Mouse (Mus musculus) neural tube, embryonic 12.5 days (tissue): ENCODE data around the gene Lrrc59. TPM values are rescaled to one million over a fixed set of nuclear protein-coding genes. Genes with fewer than 3 reads are reported as not detected.
"Not testable (repeated sequence)": the region's sequence is repeated elsewhere in the genome, so short reads cannot be mapped to it uniquely, and the experiment has no call there.

Experiments used
- ATAC-seq: fragments of 200-750 bp; cut with Nextera tagmentation; 2 replicates; pipeline ENCODE4 v1.8.0; 2017; ENCODE audit warnings: low read depth, mild to moderate bottlenecking, moderate TSS enrichment, moderate library complexity; ENCODE audit not compliant: low FRiP score
- H3K27ac ChIP-seq: fragments of 300-500 bp; sonication (generic); 2 replicates; pipeline ENCODE4 v1.5.1; 2016
- H3K27me3 ChIP-seq: fragments of 300-500 bp; sonication (generic); replicated peaks from 2 replicates; pipeline ENCODE4 v1.6.1; 2016; ENCODE audit warnings: mild to moderate bottlenecking
- H3K36me3 ChIP-seq: fragments of 300-500 bp; sonication (generic); 2 replicates; pipeline ENCODE4 v1.6.1; 2016; ENCODE audit warnings: mild to moderate bottlenecking
- H3K4me1 ChIP-seq: fragments of 300-500 bp; sonication (generic); 2 replicates; pipeline ENCODE4 v1.6.1; 2016
- H3K4me2 ChIP-seq: fragments of 300-500 bp; sonication (generic); replicated peaks from 2 replicates; pipeline ENCODE4 v1.6.1; 2016; ENCODE audit warnings: mild to moderate bottlenecking
- H3K4me3 ChIP-seq: fragments of 300-500 bp; sonication (generic); 2 replicates; pipeline ENCODE4 v1.5.1; 2016
- H3K9ac ChIP-seq: fragments of 300-500 bp; sonication (generic); 2 replicates; pipeline ENCODE4 v1.6.1; 2016; ENCODE audit warnings: mild to moderate bottlenecking
- H3K9me3 ChIP-seq: fragments of 300-500 bp; sonication (generic); 2 replicates; pipeline ENCODE4 v1.6.1; 2016; ENCODE audit warnings: mild to moderate bottlenecking
- WGBS: fragments of 180-500 bp; shearing (Covaris S2); methylation state at CpG from one replicate; pipeline ENCODE4 v1.1.7; 2016; 5-methylcytosine and 5-hydroxymethylcytosine counted together
- polyA plus RNA-seq: library from polyadenylated mRNA; unstranded; fragments of >200 nt; fragmentation: Nextera tagmentation; extraction: Ambion mirVana; gene quantifications from 2 replicates; pipeline ENCODE4 v1.2.1, GENCODE M21; 2016

Lrrc59 gene
- polyA plus RNA-seq, 1 experiment from 2014 or later, result 201 TPM

- 32% methylated on average over 15 of the region's 15 CpGs for WGBS
- peak overlapping the region; percentile 86 for H3K4me2 ChIP-seq
- ATAC-seq, result peak; percentile 46
These were observed 48.1 kb downstream of the Lrrc59 start for GRCm38 (mm10) chr11:94677607-94678145.

DNA sequence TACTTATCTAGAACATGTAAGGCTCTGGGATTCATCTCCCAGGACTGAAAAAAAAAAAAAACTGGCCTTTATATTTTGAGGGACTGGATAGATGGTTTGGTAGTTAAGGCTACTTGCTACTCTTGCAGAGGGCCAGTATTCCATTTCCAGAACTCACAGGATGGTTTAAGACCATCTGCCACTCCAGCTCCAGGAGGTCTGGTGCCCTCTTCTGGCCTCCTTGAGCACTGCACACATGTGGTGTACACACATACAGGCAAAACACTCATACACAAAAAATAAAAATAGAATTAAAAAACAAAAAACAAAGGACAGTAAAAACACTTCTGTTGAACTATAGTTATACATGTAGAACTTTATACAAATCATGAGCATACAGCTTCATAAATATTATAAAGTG lies 51.1 kb downstream of the Lrrc59 start:
- H3K4me1 ChIP-seq, result peaks cover 18% of the 10 kb centered on the region
- no peaks in the 10 kb centered on the region for H3K36me3 ChIP-seq
- H3K9ac ChIP-seq, result no peak overlapping the region
- no peak overlapping the region for H3K4me3 ChIP-seq
- no peak overlapping the region for H3K4me2 ChIP-seq
- no peaks in the 10 kb centered on the region for H3K27me3 ChIP-seq
- no peak overlapping the region for H3K27ac ChIP-seq
- no peak for ATAC-seq
- no peaks in the 10 kb centered on the region for H3K9me3 ChIP-seq

More at GRCm38 (mm10) chr11:94677607-94678145, 48.1 kb downstream of the Lrrc59 start:
- Histone ChIP-seq H3K4me1 (peaks cover 18% of the 10 kb centered on the region), H3K36me3 (no peaks in the 10 kb centered on the region; the same call in 1 of the 2 replicates), H3K9ac (peak overlapping the region; percentile 92), H3K9me3 (no peaks in the 10 kb centered on the region), H3K27me3 (no peaks in the 10 kb centered on the region), H3K4me3 (peak overlapping the region; percentile 91), H3K27ac (no peak overlapping the region)

GRCm38 (mm10) chr11:94681640-94682039 lies 52.1 kb downstream of the Lrrc59 start:
- H3K4me3 ChIP-seq, result no peak overlapping the region
- no peak overlapping the region for H3K27ac ChIP-seq
- no peak overlapping the region for H3K4me2 ChIP-seq
- H3K27me3 ChIP-seq, result no peaks in the 10 kb centered on the region
- ATAC-seq, result no peak
- no peaks in the 10 kb centered on the region for H3K36me3 ChIP-seq
- WGBS, result 87% methylated on average over 4 of the region's 4 CpGs
- H3K9ac ChIP-seq, result no peak overlapping the region
- H3K4me1 ChIP-seq, result peaks cover 8% of the 10 kb centered on the region
- H3K9me3 ChIP-seq, result no peaks in the 10 kb centered on the region

DNA sequence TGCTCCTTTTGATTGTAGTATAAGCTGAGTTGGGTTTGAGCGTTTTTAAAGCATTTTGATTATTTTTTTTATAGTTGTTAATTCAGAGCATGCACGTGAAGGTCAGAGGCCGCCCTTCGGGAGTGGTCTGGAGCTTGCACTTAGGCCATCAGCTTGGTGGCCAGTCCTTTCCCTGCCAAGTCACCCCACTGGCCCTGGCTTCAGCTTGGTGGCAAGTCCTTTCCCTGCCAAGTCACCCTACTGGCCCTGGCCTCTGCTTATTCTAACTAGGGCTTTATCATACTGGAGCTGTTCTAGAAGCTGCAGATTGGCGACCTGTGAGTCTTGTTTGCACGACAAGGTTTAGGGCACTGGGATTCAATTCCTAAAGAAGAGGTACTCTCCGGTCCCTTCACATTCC lies 52.9 kb downstream of the Lrrc59 start:
- Histone ChIP-seq H3K27me3 (no peaks in the 10 kb centered on the region), H3K4me1 (peaks cover 6% of the 10 kb centered on the region), H3K9me3 (no peaks in the 10 kb centered on the region), H3K4me3 (no peak overlapping the region), H3K27ac (no peak overlapping the region), H3K9ac (no peak overlapping the region), H3K36me3 (no peaks in the 10 kb centered on the region), H3K4me2 (no peak overlapping the region)
- 85% methylated on average over 7 of the region's 7 CpGs for WGBS
- ATAC-seq, result no peak

GRCm38 (mm10) chr11:94687178-94687577 lies 57.6 kb downstream of the Lrrc59 start:
- ATAC-seq, result no peak
- H3K36me3 ChIP-seq, result no peaks in the 10 kb centered on the region
- no peak overlapping the region for H3K4me3 ChIP-seq
- no peaks in the 10 kb centered on the region for H3K27me3 ChIP-seq
- H3K9me3 ChIP-seq, result no peaks in the 10 kb centered on the region
- no peak overlapping the region for H3K27ac ChIP-seq
- WGBS, result 84% methylated on average over 6 of the region's 6 CpGs
- no peak overlapping the region for H3K4me2 ChIP-seq
- H3K4me1 ChIP-seq, result no peaks in the 10 kb centered on the region
- no peak overlapping the region for H3K9ac ChIP-seq

- not testable (repeated sequence) for H3K9ac ChIP-seq, H3K27ac ChIP-seq, H3K4me3 ChIP-seq, ATAC-seq, H3K36me3 ChIP-seq, H3K27me3 ChIP-seq, H3K4me1 ChIP-seq, H3K4me2 ChIP-seq, H3K9me3 ChIP-seq
These were observed 62.9 kb downstream of the Lrrc59 start for GRCm38 (mm10) chr11:94692502-94692901.

Other genes starting within 250 kb of the Lrrc59 start
- 0.52 and 1.0 TPM in 2 replicates for gene Abcc3, start 236.8 kb upstream of the Lrrc59 start, polyA plus RNA-seq
- 10.3 and 12.0 TPM in 2 replicates for gene Cacna1g, start 155.6 kb upstream of the Lrrc59 start, polyA plus RNA-seq
- 0.19 TPM in 1 of 2 replicates, not detected in the other for gene Spata20, start 143.6 kb upstream of the Lrrc59 start, polyA plus RNA-seq
- gene Epn3, start 129.8 kb upstream of the Lrrc59 start, polyA plus RNA-seq, result 0.43 and 0.62 TPM in 2 replicates
- gene Mycbpap, start 108.0 kb upstream of the Lrrc59 start, polyA plus RNA-seq, result 1.8 and 2.5 TPM in 2 replicates
- gene Rsad1, start 80.5 kb upstream of the Lrrc59 start, polyA plus RNA-seq, result 3.8 and 4.1 TPM in 2 replicates
- 1.3 and 1.5 TPM in 2 replicates for gene Chad, start 64.7 kb upstream of the Lrrc59 start, polyA plus RNA-seq
- 2.6 and 3.7 TPM in 2 replicates for gene Acsf2, start 27.9 kb upstream of the Lrrc59 start, polyA plus RNA-seq
- 128 and 134 TPM in 2 replicates for gene Mrpl27, start 24.0 kb downstream of the Lrrc59 start, polyA plus RNA-seq
- gene Eme1, start 24.2 kb downstream of the Lrrc59 start, polyA plus RNA-seq, result 19.8 and 23.0 TPM in 2 replicates
- 18.5 and 19.5 TPM in 2 replicates for gene Xylt2, start 47.7 kb downstream of the Lrrc59 start, polyA plus RNA-seq
- 0.15 TPM in 1 of 2 replicates, not detected in the other for gene Gm11541, start 74.7 kb downstream of the Lrrc59 start, polyA plus RNA-seq
- gene Cdc34b, start 112.0 kb downstream of the Lrrc59 start, polyA plus RNA-seq, result not detected in 2 replicates
- gene Tmem92, start 152.9 kb downstream of the Lrrc59 start, polyA plus RNA-seq, result not detected in 2 replicates